Mouse (Mus musculus) forebrain, embryonic 14.5 days (tissue): ENCODE results near the gene Fnip1. TPM values are rescaled to one million over a fixed set of nuclear protein-coding genes. Genes with fewer than 3 reads are reported as not detected.
"Not testable (repeated sequence)": the region's sequence is repeated elsewhere in the genome, so short reads cannot be mapped to it uniquely, and the experiment has no call there.

ENCODE experiments used
- ATAC-seq: fragments of 200-750 bp; cut with Nextera tagmentation; 2 replicates; pipeline ENCODE4 v1.8.0; 2017; ENCODE audit warnings: mild to moderate bottlenecking, moderate library complexity
- DNase-seq: peaks from one replicate; pipeline ENCODE4 v3.0.0-alpha.2; 2015; ENCODE audit warnings: low spot score
- H3K27ac ChIP-seq: fragments of 300-500 bp; sonication (generic); 2 replicates; pipeline ENCODE4 v1.5.1; 2014; ENCODE audit warnings: low read depth, mild to moderate bottlenecking, control low read depth, low read length, moderate library complexity
- H3K27me3 ChIP-seq: fragments of 300-500 bp; sonication (generic); replicated peaks from 2 replicates; pipeline ENCODE4 v1.6.1; 2014; ENCODE audit warnings: low read length, control low read depth, mixed read lengths; ENCODE audit not compliant: control insufficient read depth, insufficient read depth
- H3K36me3 ChIP-seq: fragments of 300-500 bp; sonication (generic); 2 replicates; pipeline ENCODE4 v1.6.1; 2014; ENCODE audit warnings: low read length, control low read depth; ENCODE audit not compliant: control insufficient read depth, insufficient read depth
- H3K4me1 ChIP-seq: fragments of 300-500 bp; sonication (generic); 2 replicates; pipeline ENCODE4 v1.6.1; 2014; ENCODE audit warnings: antibody characterized with exemption, low read length, control low read depth; ENCODE audit not compliant: control insufficient read depth, insufficient read depth
- H3K4me2 ChIP-seq: fragments of 300-500 bp; sonication (generic); 2 replicates; pipeline ENCODE4 v1.6.1; 2014; ENCODE audit warnings: mild to moderate bottlenecking, control low read depth, low read length
- H3K4me3 ChIP-seq: fragments of 300-500 bp; sonication (generic); 2 replicates; pipeline ENCODE4 v1.5.1; 2014; ENCODE audit warnings: low read depth, low read length, control low read depth
- H3K9ac ChIP-seq: fragments of 300-500 bp; sonication (generic); 2 replicates; pipeline ENCODE4 v1.6.1; 2014; ENCODE audit warnings: mild to moderate bottlenecking, low read length, control low read depth, moderate library complexity
- H3K9me3 ChIP-seq: fragments of 300-500 bp; sonication (generic); replicated peaks from 2 replicates; pipeline ENCODE4 v1.6.1; 2016; ENCODE audit warnings: low read length, control low read depth, mixed read lengths; ENCODE audit not compliant: control insufficient read depth
- WGBS: fragments of 180-500 bp; shearing (Covaris S2); extraction: QIAGEN DNeasy Blood & Tissue Kit; methylation state at CpG from one replicate; pipeline ENCODE4 v1.1.7; 2014; 5-methylcytosine and 5-hydroxymethylcytosine counted together
- polyA plus RNA-seq: library from polyadenylated mRNA; unstranded; fragments of >200 nt; fragmentation: Nextera tagmentation; extraction: Ambion mirVana; gene quantifications from 2 replicates; pipeline ENCODE4 v1.2.1, GENCODE M21; 2014

Gene Fnip1
- polyA plus RNA-seq, 1 experiment from 2014 or later, result 13.0 TPM

- DNase-seq, result peak; percentile 1
- H3K4me1 ChIP-seq, result peaks cover 16% of the 10 kb centered on the region
- WGBS, result 49% methylated on average over 11 of the region's 11 CpGs
- H3K9ac ChIP-seq, result peak overlapping the region; percentile 90
- H3K27ac ChIP-seq, result no peak overlapping the region
- peak overlapping the region; percentile 92 for H3K4me3 ChIP-seq
- H3K27me3 ChIP-seq, result no peaks in the 10 kb centered on the region
- H3K9me3 ChIP-seq, result no peaks in the 10 kb centered on the region
- ATAC-seq, result no peak
- H3K36me3 ChIP-seq, result no peaks in the 10 kb centered on the region
- peak overlapping the region; percentile 71 for H3K4me2 ChIP-seq
Measured at GRCm38 (mm10) chr11:54438991-54439690, 1.1 kb downstream of the Fnip1 start.

- WGBS, result 69% methylated on average over 3 of the region's 3 CpGs
- H3K9me3 ChIP-seq, result no peaks in the 10 kb centered on the region
- H3K27ac ChIP-seq, result no peak overlapping the region
- DNase-seq (no peak), ATAC-seq (no peak)
- H3K9ac ChIP-seq, result peak overlapping the region; percentile 90
- peak overlapping the region; percentile 92 for H3K4me3 ChIP-seq
- H3K4me1 ChIP-seq, result peaks cover 16% of the 10 kb centered on the region
- H3K36me3 ChIP-seq, result no peaks in the 10 kb centered on the region
- H3K27me3 ChIP-seq, result no peaks in the 10 kb centered on the region
- peak overlapping the region; percentile 71 for H3K4me2 ChIP-seq
Measured at GRCm38 (mm10) chr11:54439691-54440029, 1.7 kb downstream of the Fnip1 start.

GRCm38 (mm10) chr11:54450757-54451156 is 12.8 kb downstream of the Fnip1 start:
- not testable (repeated sequence) for H3K4me3 ChIP-seq, H3K4me2 ChIP-seq, DNase-seq, H3K36me3 ChIP-seq, ATAC-seq, H3K9ac ChIP-seq, H3K27me3 ChIP-seq, H3K9me3 ChIP-seq, H3K27ac ChIP-seq, H3K4me1 ChIP-seq
- 89% methylated on average over 3 of the region's 3 CpGs for WGBS

GRCm38 (mm10) chr11:54454516-54454915 is 16.5 kb downstream of the Fnip1 start:
- DNase-seq (no peak), ATAC-seq (no peak)
- Histone ChIP-seq H3K9ac (no peak overlapping the region), H3K4me3 (no peak overlapping the region), H3K36me3 (no peaks in the 10 kb centered on the region), H3K9me3 (no peaks in the 10 kb centered on the region), H3K4me2 (no peak overlapping the region), H3K27ac (no peak overlapping the region), H3K4me1 (no peaks in the 10 kb centered on the region), H3K27me3 (no peaks in the 10 kb centered on the region)
- WGBS, result 89% methylated on average over 1 of the region's 1 CpGs

GRCm38 (mm10) chr11:54456875-54457274 is 18.9 kb downstream of the Fnip1 start:
- Histone ChIP-seq H3K36me3 (no peaks in the 10 kb centered on the region), H3K4me3 (no peak overlapping the region), H3K27ac (no peak overlapping the region), H3K9me3 (no peaks in the 10 kb centered on the region), H3K4me1 (no peaks in the 10 kb centered on the region), H3K9ac (no peak overlapping the region), H3K4me2 (no peak overlapping the region), H3K27me3 (no peaks in the 10 kb centered on the region)
- ATAC-seq, result no peak
- WGBS, result 80% methylated on average over 2 of the region's 2 CpGs
- DNase-seq, result no peak

GRCm38 (mm10) chr11:54458168-54458567 is 20.2 kb downstream of the Fnip1 start:
- no peak for ATAC-seq
- WGBS, result 94% methylated on average over 1 of the region's 1 CpGs
- no peaks in the 10 kb centered on the region for H3K27me3 ChIP-seq

GRCm38 (mm10) chr11:54464557-54465244 is 26.7 kb downstream of the Fnip1 start:
- DNase-seq (no peak), ATAC-seq (no peak)
- H3K9me3 ChIP-seq, result no peaks in the 10 kb centered on the region
- H3K4me3 ChIP-seq, result no peak overlapping the region
- 83% methylated on average over 3 of the region's 3 CpGs for WGBS
- no peaks in the 10 kb centered on the region for H3K4me1 ChIP-seq
- H3K4me2 ChIP-seq, result no peak overlapping the region
- H3K9ac ChIP-seq, result no peak overlapping the region
- no peaks in the 10 kb centered on the region for H3K27me3 ChIP-seq
- H3K36me3 ChIP-seq, result no peaks in the 10 kb centered on the region
- H3K27ac ChIP-seq, result no peak overlapping the region

More at GRCm38 (mm10) chr11:54458168-54458567, 20.2 kb downstream of the Fnip1 start:
- H3K4me1 ChIP-seq, result no peaks in the 10 kb centered on the region
- H3K36me3 ChIP-seq, result no peaks in the 10 kb centered on the region
- H3K4me2 ChIP-seq, result no peak overlapping the region
- H3K4me3 ChIP-seq, result no peak overlapping the region
- no peak overlapping the region for H3K27ac ChIP-seq
- no peaks in the 10 kb centered on the region for H3K9me3 ChIP-seq
- H3K9ac ChIP-seq, result no peak overlapping the region
- no peak for DNase-seq

GRCm38 (mm10) chr11:54472231-54472630 is 34.2 kb downstream of the Fnip1 start:
- H3K9ac ChIP-seq, result no peak overlapping the region
- H3K27me3 ChIP-seq, result no peaks in the 10 kb centered on the region
- no peak for DNase-seq
- no peaks in the 10 kb centered on the region for H3K4me1 ChIP-seq
- WGBS, result 93% methylated on average over 4 of the region's 4 CpGs
- H3K27ac ChIP-seq, result no peak overlapping the region
- H3K4me3 ChIP-seq, result no peak overlapping the region
- no peak overlapping the region for H3K4me2 ChIP-seq
- no peak for ATAC-seq
- H3K9me3 ChIP-seq, result no peaks in the 10 kb centered on the region
- H3K36me3 ChIP-seq, result peaks cover 2% of the 10 kb centered on the region; the same call in 1 of the 2 replicates

GRCm38 (mm10) chr11:54478414-54478813 is 40.4 kb downstream of the Fnip1 start:
- DNase-seq, result peak; percentile 7
- Histone ChIP-seq H3K4me3 (no peak overlapping the region), H3K27me3 (no peaks in the 10 kb centered on the region), H3K36me3 (0 out of 2 replicates have a peak, but pooled peaks cover 7% of the 10 kb centered on the region), H3K27ac (no peak overlapping the region), H3K4me1 (no peaks in the 10 kb centered on the region), H3K9ac (no peak overlapping the region), H3K4me2 (no peak overlapping the region), H3K9me3 (no peaks in the 10 kb centered on the region)
- no peak for ATAC-seq
- WGBS, result 83% methylated on average over 1 of the region's 1 CpGs
